Mouse (Mus musculus): Measurements from ENCODE around the gene Camk1g.

Gene Camk1g

DNA sequence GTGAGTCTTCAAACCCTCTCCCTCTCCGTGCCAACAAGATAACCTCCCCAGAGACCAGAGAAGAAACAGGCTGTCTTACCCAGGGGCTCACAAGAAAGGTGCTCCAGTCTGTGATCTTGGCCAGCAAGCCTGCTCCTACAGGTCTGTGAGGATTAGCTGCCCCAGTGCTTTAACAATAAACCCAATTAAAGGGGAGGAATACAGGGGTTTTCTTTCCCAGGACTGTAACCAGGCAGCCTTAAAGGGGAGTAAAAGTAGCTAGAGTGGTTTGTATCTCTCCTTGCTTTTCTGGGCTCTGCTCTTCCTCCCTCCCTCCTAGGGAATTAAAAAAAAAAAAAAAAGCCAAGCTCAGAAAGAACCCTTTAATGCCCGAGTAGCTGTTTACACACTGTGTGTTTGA lies at the start of gene Camk1g:
Camk1g (minus strand) TSS at position 203 of the 400 bp plus-strand sequence.
- peak; percentile 66 to 67 for DNase-seq (ENCODE audit: low spot score in 2 of 2)

GRCm38 (mm10) chr1:193419168-193419567 lies 49.1 kb upstream of the Camk1g start:
- no peak for DNase-seq (ENCODE audit: low spot score in 2 of 2)

DNA sequence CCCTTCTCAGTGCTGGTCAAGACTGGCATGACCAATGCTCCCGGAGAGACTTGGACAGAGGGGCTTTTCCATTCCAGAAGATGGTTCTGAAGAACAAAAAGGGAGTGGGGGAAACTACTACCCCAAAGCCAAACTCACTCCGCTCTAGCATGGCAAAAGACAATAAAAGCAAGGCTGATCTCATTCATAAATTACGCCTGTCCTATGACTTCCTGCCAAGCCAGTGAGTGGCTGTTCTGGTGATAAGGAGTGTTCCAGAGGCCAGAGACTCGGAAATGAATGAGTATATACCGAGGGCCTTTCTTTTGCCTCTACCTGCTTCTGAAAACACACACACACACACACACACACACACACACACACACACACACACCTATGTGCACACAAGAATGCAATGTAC lies 48.6 kb upstream of the Camk1g start:
- DNase-seq (ENCODE audit: low spot score in 2 of 2): no peak

DNA sequence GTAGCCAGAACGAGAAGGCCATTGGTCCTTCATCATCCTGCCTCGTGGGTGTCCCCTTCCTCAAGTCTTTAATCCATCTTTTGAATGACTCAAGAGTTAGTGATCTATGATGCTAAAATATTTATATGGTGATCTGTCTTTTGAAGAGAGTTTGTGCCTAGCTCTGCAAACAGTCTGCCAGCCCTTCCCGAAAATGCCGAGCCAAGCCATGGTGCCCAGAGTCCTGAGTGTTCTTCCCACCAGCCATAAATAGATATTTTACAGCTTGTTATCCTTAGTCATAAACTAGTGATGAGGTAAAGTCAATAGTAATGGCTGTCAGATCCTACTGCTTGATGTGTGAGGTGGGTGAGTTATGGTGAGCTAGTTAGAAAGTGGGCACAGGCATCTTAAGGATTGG lies 44.0 kb upstream of the Camk1g start:
- no peak for DNase-seq (ENCODE audit: low spot score in 2 of 2)

GRCm38 (mm10) chr1:193413368-193414000 lies 43.4 kb upstream of the Camk1g start:
- no peak for DNase-seq (ENCODE audit: low spot score in 2 of 2)

GRCm38 (mm10) chr1:193407487-193407886 lies 37.4 kb upstream of the Camk1g start:
- DNase-seq (ENCODE audit: low spot score in 2 of 2): no peak

- DNase-seq (ENCODE audit: low spot score in 2 of 2): no peak
Measured at GRCm38 (mm10) chr1:193406059-193406642, 36.1 kb upstream of the Camk1g start.

DNA sequence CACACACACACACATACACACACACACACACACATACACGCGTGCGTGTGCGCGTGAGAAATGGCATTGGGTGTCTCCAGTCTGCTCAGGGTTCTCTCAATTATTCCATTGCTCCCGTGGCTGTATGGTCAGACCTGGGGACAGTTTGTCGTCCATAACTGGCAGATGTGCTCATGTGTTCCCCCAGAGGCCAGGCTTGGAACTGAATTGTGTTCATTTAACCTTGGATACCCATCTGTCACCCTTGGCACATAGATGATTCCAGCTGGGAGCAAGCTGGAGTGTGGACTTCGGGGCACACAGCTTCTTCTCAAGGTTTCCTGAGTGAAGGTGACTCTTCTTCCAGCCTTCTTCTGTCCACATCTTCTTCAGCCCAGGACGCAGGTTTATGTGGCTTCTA lies 31.6 kb upstream of the Camk1g start:
- no peak for DNase-seq (ENCODE audit: low spot score in 2 of 2)

GRCm38 (mm10) chr1:193400348-193400747 lies 30.2 kb upstream of the Camk1g start:
- DNase-seq (ENCODE audit: low spot score in 2 of 2): no peak

DNA sequence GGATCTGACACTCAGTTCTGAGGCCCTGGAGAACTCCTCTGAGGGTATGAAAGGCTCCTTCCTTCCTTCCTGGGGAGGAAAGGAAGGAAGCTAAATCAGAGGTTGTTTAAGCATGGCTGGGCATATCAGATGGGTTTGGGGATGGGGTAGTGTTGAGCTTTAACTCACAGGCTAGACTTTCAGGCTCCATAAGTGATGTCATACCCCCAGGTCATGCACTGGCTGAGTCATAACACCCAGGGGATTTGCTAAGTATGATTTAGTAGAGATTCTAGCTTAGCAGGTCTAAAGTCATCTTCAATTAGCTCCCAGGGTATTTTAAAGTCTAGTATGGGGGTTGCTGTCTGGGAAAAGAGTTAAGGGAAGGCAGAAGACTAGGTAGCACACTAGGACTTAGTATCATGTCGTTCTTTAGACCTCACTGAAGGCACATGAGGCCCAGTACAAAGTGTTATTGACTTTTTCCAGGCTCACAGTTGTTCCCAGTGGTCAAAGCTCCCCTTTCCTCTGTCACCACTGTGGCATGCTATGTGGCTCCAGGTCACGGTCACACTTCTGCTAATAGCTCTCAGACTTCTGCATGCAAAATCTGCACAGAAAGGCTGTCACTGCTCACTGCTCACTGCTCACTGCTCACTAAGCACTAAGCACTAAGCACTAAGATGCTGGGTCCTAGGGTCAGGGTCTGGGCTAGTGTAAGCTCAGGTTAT lies 28.8 kb upstream of the Camk1g start:
- no peak for DNase-seq (ENCODE audit: low spot score in 2 of 2)

GRCm38 (mm10) chr1:193397109-193397508 lies 27.0 kb upstream of the Camk1g start:
- DNase-seq (ENCODE audit: low spot score in 2 of 2): no peak

- DNase-seq (ENCODE audit: low spot score in 2 of 2): no peak
Measured at GRCm38 (mm10) chr1:193392266-193392665, 22.2 kb upstream of the Camk1g start.

DNA sequence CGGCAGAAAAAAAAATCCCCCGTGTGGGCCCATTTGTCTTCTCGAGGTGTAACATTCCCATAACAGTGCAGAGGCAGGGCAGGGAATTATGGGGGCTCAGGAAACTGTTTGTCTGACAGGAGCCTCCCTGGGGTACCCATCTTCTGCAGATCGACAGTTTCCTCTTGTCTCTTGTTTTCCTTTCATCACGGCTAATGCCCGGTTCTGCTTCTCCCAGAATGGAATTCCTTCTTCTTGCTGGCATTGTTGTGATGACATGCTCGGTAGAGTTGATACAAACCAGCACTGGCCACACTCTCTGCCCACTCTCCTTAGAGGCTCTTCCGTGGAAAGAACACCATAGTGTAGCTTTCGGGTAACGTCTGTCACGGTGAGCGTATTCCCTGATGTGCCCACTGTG lies 19.9 kb upstream of the Camk1g start:
- DNase-seq (ENCODE audit: low spot score in 2 of 2): no peak

- DNase-seq (ENCODE audit: low spot score in 2 of 2): no peak
Measured at GRCm38 (mm10) chr1:193389505-193389904, 19.4 kb upstream of the Camk1g start.

DNA sequence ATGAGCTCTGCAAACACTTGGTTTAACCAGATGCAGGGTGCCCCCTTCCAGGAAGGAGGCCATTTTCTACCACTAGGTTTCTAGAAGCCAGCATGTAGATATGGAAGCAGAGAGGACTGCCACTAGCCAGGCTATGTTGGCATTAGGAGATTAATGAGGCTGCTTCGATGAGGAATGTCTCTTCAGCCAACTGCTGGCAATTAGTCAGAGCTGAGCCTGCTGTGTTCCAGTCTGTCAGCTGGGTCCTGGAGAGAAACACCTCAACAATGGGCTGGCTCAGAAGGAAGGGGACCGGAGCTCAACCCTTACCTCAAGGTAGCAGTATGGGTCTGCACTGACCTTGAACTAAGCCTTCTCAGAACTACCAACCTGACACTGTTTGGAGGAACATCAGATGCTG lies 17.1 kb upstream of the Camk1g start:
- no peak for DNase-seq (ENCODE audit: low spot score in 2 of 2)

GRCm38 (mm10) chr1:193386136-193386535 lies 16.0 kb upstream of the Camk1g start:
- DNase-seq (ENCODE audit: low spot score in 2 of 2): peak; percentile 86 to 89

GRCm38 (mm10) chr1:193382841-193383462 lies 12.9 kb upstream of the Camk1g start:
- DNase-seq (ENCODE audit: low spot score in 2 of 2): peak; percentile 54 to 59

- DNase-seq (ENCODE audit: low spot score in 2 of 2): no peak
Measured at GRCm38 (mm10) chr1:193382435-193382834, 12.3 kb upstream of the Camk1g start.

DNA sequence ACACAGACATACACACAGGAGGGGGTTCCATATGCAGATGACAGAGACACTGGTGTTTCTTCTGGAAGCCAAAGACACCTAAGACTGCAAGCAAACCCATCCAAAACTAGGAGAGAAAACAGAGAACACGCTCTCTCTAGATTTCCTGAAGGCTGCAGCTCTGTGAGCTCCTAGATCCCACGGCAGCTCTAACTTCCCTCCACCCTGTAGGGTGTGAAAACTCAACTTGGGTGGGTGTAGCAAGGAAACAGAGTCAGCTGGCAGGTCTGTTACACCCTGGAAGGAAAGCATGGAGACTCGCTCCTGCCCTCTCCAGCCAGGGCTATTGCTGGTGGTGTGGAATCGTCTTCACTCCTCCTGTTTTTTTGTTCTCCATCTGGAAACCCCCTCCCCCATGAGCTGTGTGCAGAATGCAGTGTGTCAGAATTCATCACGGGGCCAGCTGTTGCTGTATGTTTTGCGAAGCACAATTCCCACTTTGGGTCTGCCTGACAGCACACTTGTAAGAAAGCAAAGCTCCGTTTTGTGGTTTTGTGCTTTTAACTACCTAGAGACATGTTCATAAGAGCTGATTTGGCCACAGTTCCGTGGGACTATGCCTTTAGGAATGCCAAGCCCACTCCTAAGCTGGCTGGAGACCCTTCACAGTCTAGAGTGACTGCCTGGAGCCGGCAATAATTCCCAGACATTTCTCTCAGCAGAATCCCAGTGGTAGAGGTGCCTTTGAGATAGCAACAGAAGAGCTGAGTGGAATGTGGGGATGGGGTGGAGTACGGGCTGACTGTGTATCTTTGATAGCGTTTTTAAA lies 11.7 kb upstream of the Camk1g start:
- peak; percentile 43 to 65 for DNase-seq (ENCODE audit: low spot score in 2 of 2)

- no peak for DNase-seq (ENCODE audit: low spot score in 2 of 2)
Measured at GRCm38 (mm10) chr1:193380877-193381276, 10.8 kb upstream of the Camk1g start.

GRCm38 (mm10) chr1:193379634-193380033 lies 9.5 kb upstream of the Camk1g start:
- DNase-seq (ENCODE audit: low spot score in 2 of 2): no peak

All from right cerebral cortex, adult 2 months (tissue).